Mouse (Mus musculus) ES-E14 (cell line): ENCODE data around the gene Gm37419.

Source experiments
- HCFC1 ChIP-seq: IDR thresholded peaks from 2 replicates; pipeline ENCODE4 v1.6.1; 2012; ENCODE audit warnings: low read length, inconsistent platforms, borderline replicate concordance; ENCODE audit not compliant: insufficient read depth
- ZC3H11A ChIP-seq: IDR thresholded peaks from 2 replicates; pipeline ENCODE4 v1.6.1; 2012; ENCODE audit warnings: low read depth, mild to moderate bottlenecking, inconsistent platforms, low read length, borderline replicate concordance
- ZNF384 ChIP-seq: IDR thresholded peaks from 2 replicates; pipeline ENCODE4 v1.6.1; 2012; ENCODE audit warnings: low read depth, low read length, inconsistent platforms

DNA sequence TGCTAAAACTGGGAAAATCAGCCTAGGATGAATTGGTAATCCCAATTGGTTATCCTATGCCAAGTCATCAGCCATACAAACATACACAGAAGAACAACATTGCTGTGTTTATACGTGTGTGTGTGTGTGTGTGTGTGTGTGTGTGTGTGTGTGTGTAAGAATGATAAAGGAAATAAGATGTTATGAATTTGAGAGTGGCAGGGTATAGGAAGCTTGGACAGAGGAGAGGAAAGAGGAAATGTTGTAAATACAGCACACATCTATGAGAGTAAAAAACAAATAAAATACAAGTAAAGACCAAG lies 34.4 kb upstream of the Gm37419 start:
- TF ChIP-seq HCFC1 (no peak), ZNF384 (no peak), ZC3H11A (no peak)
